Mouse (Mus musculus) monocyte, adult 2 months (primary cell): Measurements from ENCODE around the gene Smim15.

Experiments
- DNase-seq, 2 experiments: peaks; one replicate each; pipeline ENCODE4 v3.0.0; 2022; ENCODE audit warnings: low spot score in 2 of 2, low read depth in 1 of 2

Gene Smim15

GRCm38 (mm10) chr13:108062900-108063299 is 18.7 kb downstream of the Smim15 start:
- DNase-seq = no peak

- no peak for DNase-seq
These were observed 19.3 kb downstream of the Smim15 start for GRCm38 (mm10) chr13:108063374-108064134.

- DNase-seq = no peak
These were observed 20.1 kb downstream of the Smim15 start for GRCm38 (mm10) chr13:108064331-108064730.

- DNase-seq = no peak
These were observed 21.8 kb downstream of the Smim15 start for GRCm38 (mm10) chr13:108066021-108066420.

GRCm38 (mm10) chr13:108069151-108069550 is 24.9 kb downstream of the Smim15 start:
- no peak for DNase-seq

- no peak for DNase-seq
These were observed 25.9 kb downstream of the Smim15 start for GRCm38 (mm10) chr13:108070171-108070570.

GRCm38 (mm10) chr13:108077476-108077875 is 33.2 kb downstream of the Smim15 start:
- no peak for DNase-seq

- no peak for DNase-seq
These were observed 33.7 kb downstream of the Smim15 start for GRCm38 (mm10) chr13:108077901-108078300.

- no peak for DNase-seq
These were observed 39.8 kb downstream of the Smim15 start for GRCm38 (mm10) chr13:108084086-108084485.

GRCm38 (mm10) chr13:108086036-108086435 is 41.8 kb downstream of the Smim15 start:
- no peak for DNase-seq

- no peak for DNase-seq
These were observed 42.5 kb downstream of the Smim15 start for GRCm38 (mm10) chr13:108086724-108087123.

- DNase-seq = no peak
These were observed 48.0 kb downstream of the Smim15 start for GRCm38 (mm10) chr13:108092290-108092689.

GRCm38 (mm10) chr13:108094681-108095080 is 50.4 kb downstream of the Smim15 start:
- DNase-seq = no peak

GRCm38 (mm10) chr13:108095617-108096016 is 51.4 kb downstream of the Smim15 start:
- DNase-seq = no peak

GRCm38 (mm10) chr13:108096446-108096845 is 52.2 kb downstream of the Smim15 start:
- no peak for DNase-seq
